Mouse (Mus musculus) gastrocnemius, adult 2 months (tissue): ENCODE results near the gene Kdm5a. TPM values are rescaled to one million over a fixed set of nuclear protein-coding genes. Genes with fewer than 3 reads are reported as not detected.

ENCODE experiments used
- DNase-seq: peaks from one replicate; pipeline ENCODE4 v3.0.0; 2022
- H3K27ac ChIP-seq: fragments of 200-600 bp; 2 replicates; pipeline ENCODE4 v1.8.1; 2022; ENCODE audit warnings: mild to moderate bottlenecking
- H3K4me3 ChIP-seq: fragments of 200-600 bp; 2 replicates; pipeline ENCODE4 v1.8.1; 2022; ENCODE audit warnings: mild to moderate bottlenecking, moderate library complexity
- CTCF ChIP-seq: fragments of 200-600 bp; IDR thresholded peaks from 2 replicates; pipeline ENCODE4 v1.8.1; 2022; ENCODE audit warnings: antibody characterized with exemption, mild to moderate bottlenecking, moderate library complexity
- intact Hi-C: fragments of 180-260 bp; cut with DNase I; formaldehyde crosslinking; loops from one replicate; pipeline ENCODE4 v1.15.1; 2025
- total RNA-seq, 2 experiments: library from RNA; stranded (reverse); gene quantifications; 2 replicates each; pipeline ENCODE4 v1.2.3; 2021

The Kdm5a gene
- total RNA-seq, 2 experiments from 2014 or later, result 22.9 to 23.8 TPM

DNA sequence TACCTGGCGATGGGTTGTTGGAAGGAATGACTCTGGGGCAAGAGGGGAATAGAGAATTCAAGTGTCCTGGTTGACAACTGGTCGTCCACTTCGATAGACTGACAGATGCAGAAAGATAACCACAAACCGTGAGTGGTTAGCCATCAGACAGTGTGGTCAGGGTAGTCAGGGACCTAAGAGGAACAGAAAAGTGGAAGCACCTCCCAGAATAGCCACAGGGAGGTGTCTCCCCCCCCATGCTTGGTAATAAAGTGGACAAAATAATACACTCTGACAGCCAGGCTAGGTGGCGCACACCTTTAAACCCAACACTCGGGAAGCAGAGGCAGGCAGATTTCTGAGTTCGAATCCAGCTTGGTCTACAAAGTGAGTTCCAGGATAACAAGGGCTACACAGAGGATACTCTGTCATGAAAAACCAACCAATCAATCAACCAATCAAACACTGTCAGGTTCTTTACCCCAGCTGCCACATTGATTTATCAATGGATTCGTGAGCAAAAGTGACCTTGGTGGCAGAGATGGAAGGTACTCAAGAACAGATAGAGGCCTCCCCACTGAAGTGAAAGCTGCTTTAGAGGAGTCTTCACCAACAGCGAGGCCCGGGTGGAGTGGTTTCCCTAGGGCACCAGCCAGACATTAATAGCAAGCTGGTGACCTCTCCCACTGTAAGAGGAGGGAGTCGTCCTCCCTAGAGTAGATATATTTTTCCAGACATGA lies 88.6 kb downstream of the Kdm5a start:
- H3K27ac ChIP-seq, result no peak overlapping the region
- intact Hi-C loops, result no loop called here
- TF ChIP-seq CTCF, result no peak
- DNase-seq, result no peak
- H3K4me3 ChIP-seq, result no peak overlapping the region

DNA sequence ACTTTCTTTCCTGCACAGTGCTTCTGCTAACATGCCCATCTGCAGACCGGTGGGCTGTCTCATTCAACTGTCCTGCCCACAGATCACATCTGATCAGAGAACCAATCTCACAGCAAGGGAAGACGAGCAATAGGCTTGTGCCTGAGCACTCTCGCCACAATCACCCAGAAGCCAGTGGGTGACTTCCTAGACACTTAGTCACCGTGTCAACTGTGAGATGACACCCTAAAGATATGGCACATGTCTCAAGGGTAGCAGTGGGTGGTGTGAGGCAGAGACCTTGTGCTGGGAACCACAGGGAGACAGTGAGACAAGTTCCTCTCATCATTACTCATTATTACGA lies 89.2 kb downstream of the Kdm5a start:
- no peak overlapping the region for H3K4me3 ChIP-seq
- no peak overlapping the region for H3K27ac ChIP-seq
- intact Hi-C loops, result no loop called here
- DNase-seq, result no peak
- TF ChIP-seq CTCF, result no peak

DNA sequence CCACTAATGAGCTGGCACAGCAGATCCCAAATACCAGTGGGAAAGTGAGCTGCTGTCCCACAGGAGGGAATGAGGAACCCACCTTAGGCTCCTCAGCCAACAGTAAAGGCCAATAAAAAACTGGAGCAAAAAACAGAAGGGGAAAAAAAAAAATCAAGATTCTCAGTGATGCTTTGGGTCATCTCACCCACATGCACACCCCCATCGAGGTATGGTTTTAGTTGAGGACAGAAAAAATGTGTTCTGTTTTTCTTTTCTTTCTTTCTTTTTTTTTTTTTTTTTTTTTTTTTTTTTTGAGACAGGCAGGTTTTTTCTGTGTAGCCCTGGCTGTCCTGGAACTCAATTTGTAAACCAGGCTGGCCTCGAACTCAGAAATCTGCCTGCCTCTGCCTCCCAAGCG lies 89.6 kb downstream of the Kdm5a start:
- no peak overlapping the region for H3K27ac ChIP-seq
- no peak overlapping the region for H3K4me3 ChIP-seq
- intact Hi-C loops, result no loop called here
- DNase-seq, result no peak
- no peak for TF ChIP-seq CTCF

DNA sequence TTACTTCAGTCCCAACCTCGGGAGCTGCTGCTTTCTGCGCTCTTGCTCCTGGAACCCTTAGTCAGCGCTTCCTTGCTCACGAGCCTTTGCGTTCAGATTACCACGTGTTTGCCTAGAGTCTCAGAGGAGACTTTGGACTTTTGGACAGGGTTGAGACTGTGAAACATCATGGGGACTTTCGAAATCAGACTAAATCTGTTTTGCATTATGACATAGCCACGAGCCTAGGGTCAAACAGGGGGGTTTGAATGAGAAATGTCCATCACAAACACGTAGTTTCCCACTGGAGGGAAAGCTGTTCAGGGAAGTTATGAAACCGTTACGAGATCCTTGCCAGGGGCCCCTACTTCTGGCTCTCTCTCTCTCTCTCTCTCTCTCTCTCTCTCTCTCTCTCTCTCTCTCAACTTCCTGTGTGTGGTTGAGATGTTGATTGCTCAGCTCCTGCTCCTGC lies 90.7 kb downstream of the Kdm5a start:
- intact Hi-C loops, result no loop called here
- DNase-seq, result peak; percentile 34
- no peak for TF ChIP-seq CTCF

DNA sequence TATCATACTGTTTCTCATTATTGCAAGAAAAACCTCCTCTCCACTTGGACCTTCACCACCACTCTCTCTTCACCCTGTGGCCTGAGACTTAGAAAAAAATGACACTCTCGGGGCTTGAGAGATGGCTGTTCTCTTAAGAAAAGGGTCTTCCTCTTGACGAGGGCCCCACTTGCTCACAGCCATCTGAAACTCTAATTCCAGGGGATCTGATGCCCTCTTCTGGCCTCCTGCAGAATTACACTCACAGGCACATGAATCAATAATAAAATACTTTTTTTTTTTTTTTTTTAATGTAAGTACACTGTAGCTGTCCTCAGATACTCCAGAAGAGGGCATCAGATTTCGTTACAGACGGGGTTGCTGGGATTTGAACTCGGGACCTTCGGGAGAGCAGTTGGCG lies 93.2 kb downstream of the Kdm5a start:
- no peak overlapping the region for H3K4me3 ChIP-seq
- intact Hi-C loops, result no loop called here
- no peak for DNase-seq
- H3K27ac ChIP-seq, result no peak overlapping the region
- peak; percentile 50 for TF ChIP-seq CTCF

More for the DNA sequence above, 90.7 kb downstream of the Kdm5a start:
- Histone ChIP-seq H3K4me3 (peak overlapping the region; percentile 26), H3K27ac (no peak overlapping the region)

DNA sequence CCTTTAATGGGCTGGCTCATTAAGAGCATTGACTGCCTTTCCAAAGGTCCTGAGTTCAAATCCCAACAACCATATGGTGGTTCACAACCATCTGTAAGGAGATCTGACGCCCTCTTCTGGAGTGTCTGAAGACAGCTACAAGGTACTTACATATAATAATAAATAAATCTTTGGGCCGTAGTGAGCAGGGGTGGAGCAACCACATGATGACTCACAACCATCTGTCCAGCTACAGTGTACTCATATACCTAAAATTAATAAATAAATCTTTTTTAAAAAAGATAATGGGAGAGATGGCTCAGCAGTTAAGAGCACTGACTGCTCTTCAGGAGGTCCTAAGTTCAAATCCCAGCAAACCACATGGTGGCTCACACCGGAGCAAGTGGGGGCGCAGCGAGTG lies 93.8 kb downstream of the Kdm5a start:
- no peak overlapping the region for H3K27ac ChIP-seq
- H3K4me3 ChIP-seq, result no peak overlapping the region
- intact Hi-C loops, result no loop called here
- no peak for DNase-seq
- TF ChIP-seq CTCF, result no peak

DNA sequence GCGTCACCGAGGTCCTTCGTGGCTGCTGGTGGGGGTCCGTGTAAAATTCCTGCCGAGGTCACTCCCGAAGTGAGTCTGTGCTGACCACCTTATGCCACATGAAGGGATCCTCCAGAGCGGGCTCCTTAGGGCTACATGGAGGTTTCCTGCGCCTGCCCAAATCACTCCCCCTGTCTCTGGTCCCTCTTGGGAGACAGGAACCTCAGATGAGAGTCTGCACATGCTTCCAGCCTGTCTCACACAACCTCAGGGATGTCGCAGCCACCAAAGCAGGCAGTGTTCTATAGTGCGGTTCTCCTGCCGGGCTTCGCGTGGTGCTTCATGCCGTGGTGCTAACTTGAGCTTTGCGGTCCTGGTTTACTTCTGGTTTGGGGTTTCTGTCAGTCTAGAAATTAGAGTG lies 97.3 kb downstream of the Kdm5a start:
- intact Hi-C loops, result no loop called here
- Histone ChIP-seq H3K27ac (no peak overlapping the region), H3K4me3 (no peak overlapping the region)
- no peak for TF ChIP-seq CTCF
- DNase-seq, result no peak

DNA sequence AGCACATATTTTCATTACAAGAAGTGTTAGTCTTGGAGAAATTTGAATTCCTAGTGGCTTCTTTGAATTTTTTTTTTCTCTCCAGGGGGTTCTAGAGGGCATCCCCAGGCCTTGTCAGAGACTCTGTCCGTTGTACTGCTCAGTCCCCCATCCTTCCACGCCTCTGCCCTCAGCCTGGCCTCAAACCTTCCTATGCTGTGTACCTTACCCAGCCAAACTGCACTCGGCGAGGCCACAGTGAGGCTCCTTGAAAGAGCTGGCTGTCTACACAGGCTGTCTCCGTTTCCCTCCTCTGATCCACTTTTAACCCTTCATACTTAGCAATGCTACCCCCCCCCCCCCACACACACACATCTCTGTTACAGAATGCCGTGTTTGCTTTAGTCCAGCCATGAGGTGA lies 98.3 kb downstream of the Kdm5a start:
- TF ChIP-seq CTCF, result no peak
- intact Hi-C loops, result no loop called here
- DNase-seq, result no peak
- no peak overlapping the region for H3K4me3 ChIP-seq
- H3K27ac ChIP-seq, result no peak overlapping the region

DNA sequence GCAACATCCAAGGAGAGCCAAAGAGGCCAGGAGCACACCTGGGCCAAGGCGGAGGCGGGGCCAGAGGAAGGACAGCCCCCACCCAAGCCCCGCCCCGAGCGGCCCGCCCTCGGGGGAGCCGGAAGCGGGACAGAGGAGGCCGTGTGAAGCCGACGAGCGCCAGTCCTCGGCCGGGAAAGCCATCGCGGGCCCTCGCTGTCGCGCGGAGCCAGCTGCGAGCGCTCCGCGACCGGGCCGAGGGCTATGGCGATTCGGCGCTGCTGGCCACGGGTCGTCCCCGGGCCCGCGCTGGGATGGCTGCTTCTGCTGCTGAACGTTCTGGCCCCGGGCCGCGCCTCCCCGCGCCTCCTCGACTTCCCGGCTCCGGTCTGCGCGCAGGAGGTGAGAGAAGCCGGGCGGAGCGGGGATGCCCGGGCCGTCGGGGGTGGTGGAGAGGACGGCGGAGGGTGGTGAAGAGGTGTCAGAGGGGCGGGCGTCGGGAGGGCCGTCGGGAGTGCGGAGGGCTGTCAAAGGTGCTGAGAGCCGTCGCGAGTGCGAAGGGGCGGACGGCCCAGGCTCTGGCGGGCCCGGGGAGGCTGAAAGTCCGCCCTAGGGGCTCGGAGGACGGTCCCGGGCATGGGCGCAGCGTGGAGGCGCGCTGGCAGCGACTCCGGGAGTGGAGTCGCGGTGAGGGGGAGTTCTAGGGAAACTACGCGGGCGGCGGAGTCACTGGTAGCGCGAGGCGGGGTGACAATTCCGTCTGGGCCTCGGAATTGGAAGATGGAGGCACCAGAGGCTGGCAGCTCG lies 99.4 kb downstream of the Kdm5a start, which contains the start of gene Il17ra:
Il17ra (plus strand) TSS at position 162 of the 786 bp plus-strand sequence.
- Histone ChIP-seq H3K4me3 (peak within 1 kb of the TSS; percentile 86), H3K27ac (peak within 1 kb of the TSS; percentile 79)
- intact Hi-C loops, result no loop called here
- no peak for TF ChIP-seq CTCF
- DNase-seq, result peak; percentile 80

DNA sequence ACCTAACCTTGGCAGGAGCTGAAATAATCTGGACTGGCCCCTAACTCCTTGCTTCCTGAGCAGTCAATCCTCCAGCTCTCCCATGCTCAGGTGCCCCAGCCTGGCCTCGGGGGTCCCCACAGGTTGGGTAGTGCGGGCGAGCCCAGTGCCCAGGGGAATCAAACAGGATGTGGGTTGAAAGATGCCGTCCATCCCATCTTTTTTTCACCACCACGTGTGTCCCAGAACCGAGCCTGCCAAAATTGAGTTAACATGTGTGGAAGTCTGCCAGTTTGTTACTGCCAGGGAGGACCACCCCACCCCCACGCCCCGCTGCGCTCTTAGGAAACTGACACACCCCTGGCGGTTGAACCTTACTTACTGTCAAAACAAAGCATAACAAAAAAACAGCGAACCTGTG lies 100.0 kb downstream of the Kdm5a start:
- DNase-seq, result peak; percentile 46
- TF ChIP-seq CTCF, result no peak
- intact Hi-C loops, result no loop called here
- Histone ChIP-seq H3K4me3 (peak overlapping the region; percentile 86), H3K27ac (peak overlapping the region; percentile 79)

DNA sequence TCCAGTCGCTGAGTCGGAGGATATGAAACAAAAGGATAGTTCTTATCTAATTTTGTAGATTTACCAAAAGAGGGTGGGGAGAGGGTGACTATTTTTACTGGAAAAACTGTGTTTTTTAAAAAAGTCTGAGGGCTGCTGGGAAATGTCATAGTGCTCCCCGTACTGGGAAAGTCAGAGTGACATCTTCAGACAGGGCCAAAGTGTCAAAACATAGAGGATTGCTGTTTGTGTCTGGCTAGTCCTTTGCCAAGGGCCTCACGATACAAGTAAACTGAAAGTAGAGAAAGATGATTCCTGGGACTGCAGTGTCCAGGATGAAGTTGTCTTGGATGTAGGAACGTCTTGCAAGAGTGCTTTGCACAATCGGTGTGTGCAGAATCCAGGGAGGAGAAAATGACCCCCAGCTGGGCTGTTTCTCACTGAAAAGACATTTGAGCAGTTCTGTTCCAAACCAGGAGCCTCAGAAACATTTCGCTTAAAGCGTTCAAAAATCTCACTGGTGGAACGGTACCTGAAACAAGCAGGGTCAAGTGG lies 100.5 kb downstream of the Kdm5a start:
- intact Hi-C loops, result no loop called here
- peak overlapping the region; percentile 0; the same call in 1 of the 2 replicates for H3K27ac ChIP-seq
- no peak for TF ChIP-seq CTCF
- H3K4me3 ChIP-seq, result peak overlapping the region; percentile 86
- DNase-seq, result no peak

DNA sequence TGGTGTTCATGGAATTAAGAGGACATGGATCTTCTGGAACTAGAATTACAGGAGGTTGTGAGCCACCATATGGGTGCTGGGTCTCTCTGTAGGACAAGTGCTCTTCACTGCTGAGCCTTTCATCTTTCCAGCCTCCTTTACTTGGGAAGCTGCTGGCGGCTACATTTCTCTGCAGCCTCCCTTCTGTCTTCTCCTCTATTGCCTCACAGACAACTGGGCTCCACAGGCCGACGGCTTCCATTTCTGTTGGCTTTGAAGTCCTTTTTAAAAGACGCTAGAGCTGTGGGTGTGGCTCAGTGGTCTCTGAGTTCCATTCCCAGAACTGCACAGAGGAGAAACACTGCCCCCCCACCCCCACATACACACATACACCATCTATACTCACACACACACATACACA lies 101.5 kb downstream of the Kdm5a start:
- DNase-seq, result no peak
- TF ChIP-seq CTCF, result no peak
- intact Hi-C loops, result no loop called here
- no peak overlapping the region for H3K4me3 ChIP-seq
- no peak overlapping the region; the same call in 1 of the 2 replicates for H3K27ac ChIP-seq

DNA sequence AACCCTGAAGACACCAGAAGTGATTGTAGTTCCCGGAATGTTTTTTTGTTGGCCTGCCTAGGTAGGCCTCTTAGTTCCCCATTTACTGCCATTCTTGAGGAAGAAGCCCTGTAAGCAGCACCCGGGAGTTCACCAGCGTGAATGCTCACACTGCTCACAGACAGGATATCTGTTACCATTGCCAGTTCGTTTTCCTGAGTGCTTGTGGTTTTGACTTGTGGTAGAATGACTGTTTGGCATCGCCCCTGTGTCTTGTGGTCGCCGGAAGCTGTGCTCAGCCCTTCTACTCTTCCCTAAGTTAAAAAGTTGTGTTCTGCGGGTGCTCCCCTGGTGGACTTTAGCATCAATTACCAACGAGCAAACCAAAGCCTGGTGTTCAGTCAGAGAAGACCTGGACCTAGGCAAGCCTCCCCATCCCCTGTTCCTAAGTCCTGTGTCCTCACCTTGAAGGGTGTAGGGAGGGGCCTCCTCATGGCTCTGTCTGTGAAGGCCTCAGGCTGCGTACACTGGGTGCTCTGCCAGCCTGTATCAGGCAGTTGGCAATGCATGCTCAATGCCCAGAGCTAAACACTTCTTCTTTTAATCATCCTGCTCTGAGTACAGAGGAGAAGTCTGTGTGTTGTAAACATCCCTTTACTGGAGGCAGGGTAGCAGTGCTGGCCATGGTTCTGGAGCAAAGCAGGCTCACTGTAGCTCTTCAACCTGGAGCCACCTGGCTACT lies 102.8 kb downstream of the Kdm5a start:
- no peak for TF ChIP-seq CTCF
- DNase-seq, result no peak
- intact Hi-C loops, result no loop called here
- H3K4me3 ChIP-seq, result no peak overlapping the region
- H3K27ac ChIP-seq, result no peak overlapping the region
